Mouse (Mus musculus): ENCODE data around the gene Adamts10.

- TF ChIP-seq EP300 (IDR thresholded peaks at IDR 0.05; ENCODE audit: low read depth) = no peak
- TF ChIP-seq CTCF (IDR thresholded peaks at IDR 0.05; ENCODE audit: low read depth) = no peak
These were observed 15.9 kb downstream of the Adamts10 start for GRCm38 (mm10) chr17:33539878-33540277.
